Mouse (Mus musculus) induced T-regulatory cell, adult 2 months (primary cell): Measurements from ENCODE around the gene Mrpl23.

Experiments used
- DNase-seq: peaks from one replicate; pipeline ENCODE4 v3.0.0-alpha.2; 2012; ENCODE audit warnings: low read depth

The Mrpl23 gene

DNA sequence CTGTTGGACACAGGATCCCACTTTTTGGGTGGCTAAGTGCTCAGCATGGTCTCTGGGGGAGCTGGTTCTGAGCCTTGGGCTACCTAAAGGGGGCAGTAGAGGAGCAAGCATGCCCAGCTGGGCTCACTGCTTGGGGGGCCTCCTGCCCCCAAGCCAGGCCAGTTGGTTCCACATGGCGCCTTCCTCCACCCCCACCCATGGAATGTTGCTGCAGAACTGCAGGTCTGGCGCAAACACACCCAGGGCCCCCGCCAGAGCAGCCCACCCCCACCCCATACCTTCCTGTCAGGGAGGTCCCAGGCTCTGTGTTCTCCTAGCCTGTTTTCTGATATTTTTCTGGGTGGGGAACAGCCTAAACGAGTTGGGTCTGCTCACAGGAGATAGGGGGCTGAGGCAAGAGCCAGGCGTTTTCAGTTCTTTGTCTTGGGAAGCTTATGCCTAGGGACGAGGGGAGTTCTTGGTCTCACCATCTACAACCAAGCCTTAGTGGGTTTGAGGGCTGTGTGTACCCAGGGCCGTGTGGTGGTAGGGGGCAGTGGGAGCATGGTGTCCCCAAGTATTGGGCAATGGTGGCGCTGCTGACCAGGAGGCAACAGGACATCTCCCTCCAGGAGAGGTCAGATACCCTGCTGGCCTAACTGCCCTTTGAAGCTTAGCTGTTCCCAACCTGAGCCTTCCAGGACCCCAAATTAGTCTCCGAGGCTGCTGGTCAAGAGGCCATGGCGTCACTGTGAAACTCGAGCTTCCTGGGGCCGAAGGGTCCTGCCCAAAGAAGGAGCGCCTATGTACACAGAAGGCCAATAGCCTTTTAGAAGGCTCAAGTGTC is 20.3 kb downstream of the Mrpl23 start:
- DNase-seq = no peak

DNA sequence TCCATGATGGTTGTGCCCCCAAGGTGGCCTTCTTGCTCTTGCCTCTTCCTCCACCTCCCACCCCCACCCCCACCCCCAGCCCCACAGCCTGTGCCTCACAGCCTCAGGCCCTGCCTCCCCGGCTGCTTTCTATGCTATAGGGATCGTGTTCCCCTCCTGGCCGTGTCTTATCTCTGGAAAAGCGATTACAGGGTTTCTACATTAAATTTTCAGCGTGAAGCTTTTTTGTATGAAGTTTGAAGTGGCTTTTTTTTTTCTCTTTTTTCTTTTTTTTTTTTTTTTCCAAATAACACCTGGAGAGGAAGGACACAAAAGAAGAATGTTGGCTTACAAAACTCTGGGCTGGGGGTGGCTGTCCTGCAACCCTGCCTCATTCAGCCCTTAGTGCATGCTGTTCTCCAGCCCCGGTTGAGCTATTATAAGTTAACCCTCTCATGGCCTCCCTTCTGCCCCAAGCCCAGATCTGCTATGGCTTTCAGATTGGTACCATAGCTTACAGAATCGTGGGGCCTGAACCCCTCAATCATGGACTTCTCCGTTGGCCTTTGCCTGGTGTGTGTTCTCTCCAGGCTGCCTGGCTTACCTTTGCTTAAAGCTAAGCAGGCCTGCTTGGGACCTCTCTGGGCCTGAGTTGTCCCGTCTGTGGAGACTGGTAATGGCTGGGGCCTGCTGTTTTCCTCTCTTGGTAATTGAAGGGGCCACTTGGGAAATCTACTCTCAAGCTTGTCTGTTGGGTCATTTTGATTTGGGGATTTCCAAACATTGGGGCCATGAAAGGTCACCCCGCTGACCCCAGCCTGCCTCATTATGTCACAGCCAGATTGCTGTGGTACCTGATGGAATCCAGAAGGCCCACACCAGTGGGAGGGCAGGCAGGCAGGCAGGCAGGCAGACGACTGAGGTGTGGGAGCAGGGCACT is 21.2 kb downstream of the Mrpl23 start:
- no peak for DNase-seq

DNA sequence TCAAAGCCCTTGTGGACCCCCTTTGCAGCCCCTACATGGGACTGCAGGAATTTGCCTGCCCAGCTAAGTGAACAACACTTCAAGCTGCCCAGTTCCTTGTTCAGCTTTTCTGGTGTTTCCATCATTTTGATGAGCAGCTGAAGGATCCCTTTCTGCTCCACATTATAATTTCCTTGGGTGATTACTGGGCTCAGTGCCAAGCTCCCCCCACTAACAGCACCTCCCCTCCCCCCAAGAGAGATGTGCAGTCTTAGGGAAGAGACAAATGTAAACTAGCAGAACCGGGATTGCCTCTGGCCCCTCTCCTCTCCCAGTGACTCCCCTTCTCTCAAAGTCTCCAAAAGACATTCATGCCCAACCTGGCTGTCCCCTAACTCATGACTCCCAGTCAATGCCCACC is 22.1 kb downstream of the Mrpl23 start:
- no peak for DNase-seq

DNA sequence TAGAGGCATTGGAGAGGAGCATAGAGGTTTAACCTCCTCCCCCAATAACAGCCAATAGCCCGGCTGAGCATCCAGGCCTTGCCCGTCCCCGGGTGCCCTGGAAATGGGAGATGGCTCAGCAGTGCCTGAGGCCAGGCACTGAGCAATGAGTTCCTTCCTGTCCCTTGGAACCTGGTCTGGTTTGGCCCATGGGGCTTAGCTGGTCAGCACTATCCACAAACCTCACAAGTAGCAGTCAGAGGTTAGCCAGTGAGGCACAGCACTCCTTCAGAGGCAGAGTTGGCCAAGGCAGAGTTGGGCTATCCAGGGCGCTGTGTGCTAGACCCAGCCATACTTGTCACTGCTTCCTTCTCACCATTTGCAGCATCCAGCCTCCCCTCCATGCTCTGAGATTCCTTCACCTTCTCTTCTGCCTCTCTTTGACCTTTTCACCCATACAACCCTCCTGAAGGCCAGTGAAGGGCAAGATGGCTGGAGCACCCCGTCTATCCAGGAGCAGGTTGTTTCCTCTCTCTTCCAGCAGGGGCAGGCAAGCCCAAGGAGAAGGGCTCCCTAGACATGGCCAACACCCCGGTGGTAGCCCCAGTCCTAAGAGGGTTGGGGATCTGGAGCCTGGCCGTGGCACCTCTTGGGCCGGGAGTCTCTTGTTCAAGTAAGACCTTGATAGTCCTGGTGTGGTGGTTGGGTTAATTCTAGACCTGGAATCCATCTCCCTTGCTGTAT is 23.0 kb downstream of the Mrpl23 start:
- DNase-seq = no peak

DNA sequence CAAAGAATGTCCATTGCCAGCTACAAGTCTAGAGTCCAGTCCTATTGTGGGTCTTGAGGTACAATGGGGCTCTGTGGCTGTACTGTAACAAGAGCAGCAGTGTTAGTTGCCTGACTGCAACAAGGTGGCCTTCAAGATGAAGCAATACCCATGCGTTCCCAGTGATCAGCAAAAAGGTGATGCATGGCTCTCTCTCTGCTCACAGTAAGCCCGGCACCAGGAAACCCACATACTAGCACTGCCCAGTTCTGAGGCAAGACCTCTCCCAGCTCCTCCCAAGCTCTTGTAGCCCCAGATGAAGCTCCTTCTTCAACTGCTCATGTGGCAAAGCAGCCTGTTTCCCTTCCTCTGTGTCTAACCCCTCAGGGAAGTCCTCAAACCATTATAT is 23.6 kb downstream of the Mrpl23 start:
- DNase-seq = no peak

DNA sequence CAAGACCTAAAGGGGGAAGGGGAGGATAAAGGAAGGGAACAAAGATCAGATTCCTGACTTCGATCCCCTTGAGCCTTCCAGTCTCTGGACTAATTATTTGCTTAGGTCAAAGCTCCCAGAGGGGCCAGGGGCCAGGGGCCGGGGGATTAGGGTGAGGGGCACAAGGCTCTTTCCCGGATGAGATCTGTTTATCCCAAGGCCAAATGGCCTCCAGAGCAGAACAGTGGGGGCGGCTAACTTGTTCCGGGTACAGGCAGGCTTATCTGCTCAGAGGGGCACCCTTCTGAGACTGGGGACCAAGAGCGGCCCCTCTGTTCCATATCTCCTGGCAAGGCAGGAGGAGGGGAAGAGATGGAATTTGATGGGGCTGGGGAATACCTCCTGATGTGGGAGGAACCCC is 25.2 kb downstream of the Mrpl23 start:
- DNase-seq = no peak

DNA sequence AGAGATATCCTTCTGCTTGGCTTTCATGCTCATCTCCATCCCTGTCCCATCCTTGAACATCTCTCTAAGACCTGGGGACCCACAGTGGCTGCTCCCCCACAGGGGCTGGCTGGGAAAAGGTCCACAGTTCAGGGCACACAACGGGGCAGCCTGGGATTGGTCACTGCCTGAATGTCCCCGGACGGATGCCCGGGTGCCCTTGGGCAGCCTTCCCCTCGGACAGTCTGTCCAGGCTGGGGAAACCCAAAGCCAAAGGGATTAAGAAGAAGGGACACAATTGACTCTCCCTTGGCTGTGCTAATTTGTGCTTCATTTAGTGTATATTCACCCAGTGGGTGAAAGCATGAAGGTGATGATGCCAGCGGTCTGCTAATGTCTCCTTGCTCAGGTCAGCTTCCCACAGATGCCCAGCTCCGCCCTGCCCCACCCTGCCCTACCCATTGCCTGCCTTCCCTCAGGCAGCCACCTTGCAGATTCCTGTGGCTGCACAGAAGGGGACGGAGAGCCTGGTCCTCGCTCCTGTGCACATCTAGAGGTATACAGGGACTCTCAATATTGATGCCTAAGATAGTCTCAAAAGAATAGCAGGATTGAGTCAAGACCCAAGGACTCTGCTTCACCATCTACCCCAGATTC is 26.1 kb downstream of the Mrpl23 start:
- DNase-seq = no peak

DNA sequence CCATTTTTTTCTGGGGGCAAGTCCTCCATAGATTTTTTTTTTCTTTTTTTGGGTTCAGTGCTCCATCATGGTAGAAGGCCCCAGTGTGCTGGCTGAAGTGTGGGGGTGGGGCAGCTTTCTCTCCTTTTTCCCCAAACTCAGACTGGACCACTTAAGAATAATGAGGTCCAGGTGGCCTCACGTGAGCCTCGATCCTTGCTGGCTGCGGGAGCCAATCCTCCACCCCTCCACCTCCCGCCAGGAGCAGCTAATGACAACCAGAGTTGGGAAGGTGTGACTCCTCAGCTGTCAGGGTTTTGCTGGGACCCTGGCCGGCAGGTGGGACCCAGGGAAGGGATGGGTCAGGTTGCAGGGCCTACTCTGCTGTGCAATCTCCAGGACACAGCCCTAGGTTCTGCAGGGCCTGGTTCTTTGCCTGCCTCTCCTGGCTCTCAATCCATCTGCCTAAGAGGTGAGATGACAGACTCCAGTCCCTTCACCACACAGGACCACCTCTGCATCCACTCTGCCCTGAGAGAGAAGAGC is 27.2 kb downstream of the Mrpl23 start:
- DNase-seq = no peak

DNA sequence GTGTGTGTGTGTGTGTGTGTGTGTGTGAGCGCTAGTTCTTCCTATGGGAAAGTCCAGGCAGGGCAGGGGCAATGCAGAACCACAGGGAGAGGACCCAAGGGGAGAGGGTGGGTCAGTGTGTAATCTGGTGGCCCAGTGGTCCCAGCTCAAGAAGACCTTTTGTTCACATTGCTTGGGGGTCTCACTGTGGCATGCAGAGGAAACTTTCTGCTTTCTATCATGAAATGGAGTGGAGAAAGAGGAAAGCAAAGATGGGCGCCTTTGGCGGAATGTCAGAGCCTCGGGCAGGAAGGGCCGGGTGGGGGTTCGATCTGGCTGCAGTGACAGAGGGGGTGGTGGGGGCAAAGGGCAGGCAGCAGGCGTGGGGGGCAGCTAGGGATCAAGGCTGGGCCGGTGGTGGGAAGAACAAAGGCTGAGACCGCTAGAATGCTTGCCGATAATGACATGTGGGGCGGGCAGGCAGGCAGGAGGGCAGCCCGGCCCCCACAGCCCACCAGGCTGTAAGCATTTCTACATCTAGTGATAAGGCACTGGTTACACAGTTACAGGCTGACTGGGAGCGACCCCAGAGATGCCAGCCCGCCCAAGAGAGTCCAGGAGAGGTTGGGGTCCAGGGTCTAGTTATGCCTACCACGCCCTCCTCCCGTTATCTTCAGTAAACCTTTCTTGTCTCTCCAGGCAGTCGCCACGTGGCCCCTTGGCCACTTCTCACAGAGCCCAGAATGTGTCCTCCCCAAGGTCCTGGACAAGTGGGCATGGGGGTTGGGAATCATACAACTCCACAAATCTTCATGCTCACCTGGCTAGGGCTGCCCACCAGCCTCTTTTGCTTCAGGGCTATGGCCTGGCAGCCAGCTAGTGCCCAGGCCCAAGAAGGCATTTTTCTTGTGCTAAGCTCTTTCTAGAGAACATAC is 28.7 kb downstream of the Mrpl23 start:
- DNase-seq = no peak

DNA sequence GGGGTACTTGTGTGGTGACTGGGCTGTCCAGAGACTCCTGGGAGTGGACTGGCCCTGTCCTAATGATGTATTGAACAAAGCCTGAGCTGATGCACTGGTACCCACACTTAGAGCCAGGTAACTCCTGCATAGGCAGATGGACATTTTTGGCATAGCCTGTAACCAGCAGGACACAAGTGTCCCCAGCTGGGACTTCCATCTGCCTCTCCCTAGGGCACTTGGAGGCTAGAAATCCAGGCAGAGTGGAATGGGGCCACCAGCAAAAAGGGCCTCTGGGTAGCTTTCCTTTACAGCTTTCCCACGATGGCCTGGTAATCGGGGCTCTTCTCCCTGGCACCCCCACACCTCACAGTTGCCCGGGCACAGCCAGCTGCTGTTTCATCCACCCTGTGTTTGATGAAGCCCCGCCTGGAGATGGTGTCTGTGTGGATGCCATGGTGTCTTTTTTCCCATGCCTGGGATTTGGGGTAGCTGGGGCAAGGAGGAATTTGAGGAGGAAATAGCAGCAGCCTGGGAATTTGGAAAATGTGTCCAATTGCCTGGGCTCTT is 29.4 kb downstream of the Mrpl23 start:
- no peak for DNase-seq

DNA sequence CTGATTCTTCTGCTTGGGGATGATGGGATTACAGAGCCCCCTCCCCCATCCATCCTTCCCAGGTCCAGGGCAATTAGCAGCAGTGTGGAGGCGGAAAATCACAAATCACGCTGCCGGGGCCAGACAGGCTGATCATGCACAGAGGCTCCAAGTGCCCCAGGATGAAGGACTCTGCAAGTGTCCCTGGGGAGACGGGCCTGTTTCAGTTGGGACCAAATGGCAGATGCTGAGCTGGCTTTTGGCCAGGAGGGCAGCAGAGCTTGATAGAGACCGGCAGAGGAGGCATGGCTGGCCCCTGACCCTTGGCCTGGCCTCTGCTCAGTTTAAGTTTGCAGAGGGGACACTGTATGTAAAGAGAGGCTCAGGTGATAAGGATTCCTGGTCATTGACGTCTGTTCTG is 30.7 kb downstream of the Mrpl23 start:
- DNase-seq = no peak

DNA sequence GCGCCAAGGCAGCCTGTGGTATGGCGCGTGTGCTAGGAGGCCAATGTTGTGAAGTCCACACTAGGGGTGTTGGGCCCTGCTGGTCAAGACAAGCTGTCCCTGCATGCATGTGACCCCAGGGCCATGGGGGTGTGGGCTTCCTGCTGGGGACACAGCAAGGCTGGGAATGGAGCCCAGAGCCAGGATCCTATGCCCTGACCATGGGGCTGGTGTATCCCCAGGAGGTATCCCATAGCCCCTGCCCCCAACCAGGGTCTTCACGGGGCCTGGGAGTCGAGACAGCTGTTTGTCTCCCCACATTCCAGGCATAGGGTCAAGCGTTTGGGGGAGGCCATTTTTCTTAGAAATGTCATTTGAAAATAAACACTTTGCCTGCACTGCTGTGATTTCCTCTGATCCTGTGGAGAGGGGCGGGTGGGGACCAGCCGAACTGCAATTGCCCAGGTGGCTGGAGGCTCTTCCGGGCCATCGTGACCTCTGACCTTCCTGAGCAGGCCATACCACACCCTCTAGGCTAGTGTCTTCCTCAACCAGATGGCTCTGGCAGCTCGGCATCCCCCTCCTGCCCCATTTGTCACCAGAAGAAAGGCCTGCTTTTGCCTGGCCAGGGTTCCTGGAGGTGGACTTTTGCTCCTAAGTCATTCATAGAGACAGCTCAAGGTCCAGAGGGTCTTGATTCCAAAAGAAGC is 32.6 kb downstream of the Mrpl23 start:
- no peak for DNase-seq

DNA sequence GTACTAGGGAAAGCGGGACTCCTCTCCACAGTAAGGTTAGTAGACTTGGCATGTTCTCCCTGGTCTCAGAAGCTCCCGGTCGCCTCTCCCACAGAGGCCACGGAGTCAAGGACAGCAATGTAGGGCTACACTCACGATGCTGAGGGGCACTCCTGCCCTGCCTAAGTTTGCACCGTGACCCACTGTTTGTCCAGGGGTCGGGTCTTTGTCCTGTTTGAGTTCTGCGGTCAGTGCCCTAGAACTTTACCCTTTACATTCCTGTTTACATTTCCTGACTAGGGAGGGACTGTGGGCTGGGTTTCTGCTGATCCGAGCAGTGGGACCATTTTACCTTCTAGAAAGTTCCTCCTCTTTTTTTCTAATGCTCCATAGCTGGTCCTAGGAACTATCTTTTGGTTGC is 34.0 kb downstream of the Mrpl23 start:
- no peak for DNase-seq

DNA sequence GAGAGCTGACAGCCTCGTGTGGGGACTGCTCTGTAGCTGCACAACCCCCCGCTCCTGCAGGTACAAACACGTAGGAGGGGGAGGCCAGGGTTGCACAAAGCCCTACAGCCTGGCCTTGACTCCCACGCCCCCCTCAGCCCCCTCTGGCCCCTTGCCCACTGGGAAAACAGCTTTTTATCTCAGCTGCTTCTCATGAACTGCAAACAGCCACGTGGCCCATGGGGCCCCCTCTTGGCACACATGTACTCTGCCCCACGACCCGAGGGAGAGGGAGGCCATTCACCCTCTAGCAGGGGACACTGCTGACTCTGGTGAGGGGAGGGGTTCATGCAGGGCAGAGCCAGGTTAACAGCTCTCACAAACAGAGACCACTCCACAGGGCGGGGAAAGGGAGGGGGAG is 36.5 kb downstream of the Mrpl23 start:
- no peak for DNase-seq

DNA sequence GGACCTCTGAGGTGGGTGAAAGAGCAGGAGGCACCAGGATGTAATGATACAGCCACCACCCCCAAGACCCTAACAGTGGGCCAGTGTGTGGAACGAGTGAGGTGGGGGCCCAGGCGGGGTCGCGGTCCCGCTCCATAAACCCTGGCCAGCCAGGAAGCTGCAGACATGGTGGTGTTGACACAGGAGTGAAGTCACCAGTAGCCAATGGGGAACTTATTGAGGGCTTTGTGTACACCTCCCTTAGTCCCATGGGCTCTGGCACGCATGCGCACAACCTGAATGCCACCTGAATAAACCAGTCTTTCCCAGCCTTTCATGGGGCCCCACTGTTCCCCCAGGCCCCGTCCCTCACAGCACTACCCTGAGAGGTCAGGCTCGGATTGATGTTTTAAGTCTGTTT is 38.1 kb downstream of the Mrpl23 start:
- DNase-seq = no peak

DNA sequence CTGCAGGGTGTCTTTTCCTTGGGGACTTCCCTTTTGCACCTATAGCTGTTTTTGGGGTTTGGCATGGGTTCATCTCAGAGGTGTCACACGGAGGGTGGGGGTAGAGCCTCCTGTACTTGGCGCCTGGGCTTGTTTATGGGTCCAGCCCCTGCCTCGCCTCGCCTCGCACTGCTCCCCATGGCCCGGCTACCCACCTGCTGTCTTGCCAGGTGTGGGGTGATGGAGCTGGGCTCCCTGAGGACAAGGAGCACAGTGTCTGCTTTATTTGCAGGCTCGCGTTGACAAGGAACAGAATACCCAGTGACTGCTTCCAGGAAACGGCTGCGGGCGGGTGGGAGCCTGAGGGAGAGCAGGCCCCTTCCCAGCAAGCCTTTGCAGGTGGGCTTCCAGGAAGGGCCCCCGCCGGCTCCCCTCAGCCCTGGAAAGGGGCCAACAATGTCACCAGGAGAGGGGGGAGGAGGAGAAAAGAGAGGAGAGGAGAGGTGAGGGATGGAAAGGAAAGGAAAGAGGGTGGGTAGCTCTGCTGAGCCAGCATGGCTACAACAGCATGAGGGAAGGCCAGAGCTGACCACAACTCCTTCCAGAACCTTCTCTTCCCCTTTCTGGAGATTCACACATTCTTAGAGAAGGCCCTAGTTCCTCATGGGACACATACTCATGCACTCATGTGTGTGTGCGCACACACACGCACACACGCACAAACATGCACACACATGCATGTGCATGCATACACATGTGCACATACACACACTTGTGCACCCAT is 39.2 kb downstream of the Mrpl23 start:
- no peak for DNase-seq

DNA sequence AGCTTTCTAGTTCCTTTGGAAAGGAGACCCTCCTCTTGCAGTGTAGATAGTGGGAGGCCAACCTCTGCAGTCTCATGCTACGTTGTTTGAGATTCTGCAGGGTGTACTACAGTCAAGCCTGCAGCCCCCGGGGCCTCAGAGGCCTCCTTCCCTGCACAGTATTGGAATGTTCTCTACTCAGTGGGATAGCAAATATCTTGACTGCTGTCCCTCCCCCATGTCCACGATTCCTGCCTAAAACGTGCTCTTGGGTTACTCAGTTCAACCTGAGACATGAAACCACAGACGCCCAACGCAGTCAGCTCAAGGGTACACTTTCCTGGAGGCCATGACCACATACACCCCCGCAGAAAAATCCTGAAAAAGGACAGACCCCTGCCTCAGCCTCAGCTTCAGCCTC is 39.9 kb downstream of the Mrpl23 start:
- DNase-seq = no peak

DNA sequence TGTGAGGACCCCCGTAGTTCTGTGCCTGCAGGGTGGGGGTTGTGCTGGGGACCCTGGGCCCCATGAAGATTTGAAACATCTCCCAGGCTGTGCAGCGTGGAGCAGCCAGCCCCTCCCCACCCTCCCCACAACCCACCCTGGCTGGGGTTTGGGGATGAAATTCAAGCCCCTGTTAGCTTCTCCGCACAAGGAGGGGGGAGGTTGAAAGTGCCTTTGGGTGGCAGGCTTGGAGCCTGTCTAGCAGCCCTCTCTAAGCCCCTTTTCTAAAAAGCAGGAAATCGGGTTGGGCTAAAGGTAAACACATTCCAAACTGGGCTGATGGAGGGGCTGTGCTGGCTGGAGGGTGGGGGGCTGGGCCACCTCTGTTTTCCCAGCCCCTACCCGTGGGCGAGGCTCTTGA is 40.5 kb downstream of the Mrpl23 start:
- no peak for DNase-seq

DNA sequence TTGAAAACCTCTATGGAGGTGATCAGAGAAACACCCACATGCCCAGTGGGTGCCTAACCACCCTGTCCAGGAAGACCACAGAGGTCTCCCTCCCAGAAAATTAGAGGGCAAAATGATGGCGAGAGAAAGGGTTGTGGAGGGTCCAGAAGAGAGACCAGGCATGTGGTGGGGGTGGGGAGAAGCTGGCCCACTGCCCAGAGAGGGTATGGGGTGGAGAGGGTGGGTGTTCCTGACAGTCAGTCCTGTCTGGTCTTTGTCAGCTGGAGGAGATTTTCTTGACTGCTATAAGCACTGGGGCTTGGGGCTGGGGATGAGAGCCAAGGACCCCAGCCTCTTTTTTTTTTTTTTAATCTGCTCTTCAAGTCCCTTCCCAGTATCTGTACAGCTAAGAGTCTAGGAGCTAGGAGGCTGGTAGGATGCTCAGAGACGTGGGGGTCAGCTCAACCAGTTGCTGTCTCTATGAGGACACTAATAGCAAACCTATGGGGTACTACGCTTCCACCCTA is 41.7 kb downstream of the Mrpl23 start:
- no peak for DNase-seq
